Mouse (Mus musculus) adrenal gland, adult 8-10 months (tissue): Measurements from ENCODE around the gene Chtf18. TPM values are rescaled to one million over a fixed set of nuclear protein-coding genes. Genes with fewer than 3 reads are reported as not detected.
A peak's percentile ranks its signal among the peaks of the same experiment; 100 is the strongest.
"Not testable (repeated sequence)": the region's sequence is repeated elsewhere in the genome, so short reads cannot be mapped to it uniquely, and the experiment has no call there.

ENCODE experiments used
- DNase-seq: peaks from one replicate; pipeline ENCODE4 v3.0.0; 2022
- total RNA-seq, 4 experiments: library from RNA; stranded (reverse); gene quantifications; 2 replicates each; pipeline ENCODE4 v1.2.4; 2022

Chtf18 gene
- total RNA-seq, result 1 to 10 TPM; 1.2 to 4.9 (median 2.6) TPM

- DNase-seq, result peak; percentile 100
Measured at GRCm38 (mm10) chr17:25727265-25728008, at the start of gene Chtf18, which contains the start of gene Rpusd1. Chtf18 (minus strand) TSS chr17:25727419. Rpusd1 (plus strand) TSS chr17:25727670.

GRCm38 (mm10) chr17:25775318-25776062 lies 48.3 kb upstream of the Chtf18 start:
- DNase-seq, result no peak

GRCm38 (mm10) chr17:25773549-25774120 lies 46.4 kb upstream of the Chtf18 start, which contains the start of gene Narfl:
Narfl (plus strand) TSS chr17:25773776.
- peak; percentile 95 for DNase-seq

- no peak for DNase-seq
Measured at GRCm38 (mm10) chr17:25769331-25769730, 42.1 kb upstream of the Chtf18 start.

GRCm38 (mm10) chr17:25765886-25766285 lies 38.7 kb upstream of the Chtf18 start:
- no peak for DNase-seq

- DNase-seq, result no peak
Measured at GRCm38 (mm10) chr17:25762591-25762990, 35.4 kb upstream of the Chtf18 start.

GRCm38 (mm10) chr17:25761561-25761970 lies 34.3 kb upstream of the Chtf18 start:
- DNase-seq, result no peak

- no peak for DNase-seq
Measured at GRCm38 (mm10) chr17:25760148-25760547, 32.9 kb upstream of the Chtf18 start.

- no peak for DNase-seq
Measured at GRCm38 (mm10) chr17:25757691-25758090, 30.5 kb upstream of the Chtf18 start.

GRCm38 (mm10) chr17:25756378-25757242 lies 29.4 kb upstream of the Chtf18 start:
- no peak for DNase-seq

- DNase-seq, result no peak
Measured at GRCm38 (mm10) chr17:25755627-25756377, 28.6 kb upstream of the Chtf18 start.

- no peak for DNase-seq
Measured at GRCm38 (mm10) chr17:25755086-25755485, 27.9 kb upstream of the Chtf18 start.

- no peak for DNase-seq
Measured at GRCm38 (mm10) chr17:25754241-25754640, 27.0 kb upstream of the Chtf18 start, which contains the start of gene Msln. Msln (minus strand) TSS chr17:25754378.

- DNase-seq, result peak; percentile 53
Measured at GRCm38 (mm10) chr17:25751446-25751845, 24.2 kb upstream of the Chtf18 start.

GRCm38 (mm10) chr17:25749314-25749713 lies 22.1 kb upstream of the Chtf18 start:
- no peak for DNase-seq

GRCm38 (mm10) chr17:25748238-25748637 lies 21.0 kb upstream of the Chtf18 start:
- peak; percentile 39 for DNase-seq

- peak; percentile 47 for DNase-seq
Measured at GRCm38 (mm10) chr17:25744311-25744710, 17.1 kb upstream of the Chtf18 start.

- DNase-seq, result peak; percentile 75
Measured at GRCm38 (mm10) chr17:25743831-25744230, 16.6 kb upstream of the Chtf18 start.

GRCm38 (mm10) chr17:25741471-25741870 lies 14.3 kb upstream of the Chtf18 start:
- not testable (repeated sequence) for DNase-seq

- no peak for DNase-seq
Measured at GRCm38 (mm10) chr17:25738861-25739260, 11.6 kb upstream of the Chtf18 start.

GRCm38 (mm10) chr17:25735745-25736144 lies 8.5 kb upstream of the Chtf18 start, which contains the start of gene Mslnl:
Mslnl (plus strand) TSS chr17:25736042.
- DNase-seq, result no peak
